Mouse (Mus musculus) myocyte (in vitro differentiated cells): ENCODE data around the gene Zfp658.

Experiments used
- E2F4 ChIP-seq: IDR thresholded peaks from one replicate; pipeline ENCODE4 v1.6.1; 2011; ENCODE audit warnings: mild to moderate bottlenecking, control low read depth, moderate library complexity; ENCODE audit not compliant: insufficient read depth
- MAX ChIP-seq: IDR thresholded peaks from one replicate; pipeline ENCODE4 v1.6.1; 2011; ENCODE audit warnings: low read depth, mild to moderate bottlenecking, control low read depth
- POLR2A ChIP-seq: IDR thresholded peaks from one replicate; pipeline ENCODE4 v1.6.1; 2011; ENCODE audit warnings: low read depth, mild to moderate bottlenecking, control low read depth, moderate library complexity; ENCODE audit not compliant: insufficient read length

- TF ChIP-seq POLR2A: no peak
- no peak for TF ChIP-seq E2F4
- TF ChIP-seq MAX: no peak
These were observed 45.1 kb downstream of the Zfp658 start, which contains the start of gene Zfp819 for GRCm38 (mm10) chr7:43606896-43607742.
